8 mouse cellular contexts compared by ENCODE assay signal in genomic region chr13:58273411-58274258, GRCm38 (mm10). TPM values are rescaled to one million over a fixed set of nuclear protein-coding genes. Genes with fewer than 3 reads are reported as not detected.
DNase-seq lines count a peak whose midpoint lies in the region; ATAC-seq and TF ChIP-seq lines count a peak whose summit lies in the region.

No protein-coding gene starts in this region.

- no peaks in the 10 kb centered on the region for H3K27me3 ChIP-seq in Patski
- peaks cover 15% of the 10 kb centered on the region for H3K27me3 ChIP-seq in heart, embryonic 10.5 days (ENCODE audit: insufficient read depth, poor library complexity, severe bottlenecking)

- no peaks in the 10 kb centered on the region; the same call in 1 of the 2 replicates for H3K4me1 ChIP-seq in cortical plate, adult 2 months (ENCODE audit: control insufficient read depth, insufficient read depth, low read length)
- H3K4me1 ChIP-seq in heart, embryonic 10.5 days, result peaks cover 24% of the 10 kb centered on the region; the same call in 1 of the 2 replicates

- TF ChIP-seq CTCF in Patski (IDR thresholded peaks at IDR 0.05), result no peak
- no peak for TF ChIP-seq CTCF in cortical plate, adult 2 months (IDR thresholded peaks at IDR 0.05; ENCODE audit: extremely low read depth, insufficient read depth, low read length)

- no peak overlapping the region for H3K27ac ChIP-seq in cortical plate, adult 2 months (ENCODE audit: insufficient read depth, low read length)
- peak overlapping the region; percentile 91 for H3K27ac ChIP-seq in heart, embryonic 10.5 days

- CTCF ChIA-PET in Patski (lab: Charles Lee), result interaction anchor here (0.9 kb wide), 1 partner anchor 124 kb away, joined by 3 read pairs; no protein-coding TSS in a partner anchor

- DNase-seq in Patski (ENCODE audit: low read depth, low spot score), result no peak
- no peak for DNase-seq in heart, embryonic 10.5 days (ENCODE audit: low spot score)
- peak; percentile 24 to 52 for DNase-seq in kidney, postnatal 25 days
- peak; percentile 16 for DNase-seq in lung, postnatal 25 days (ENCODE audit: low spot score)
- DNase-seq in retina, postnatal 7 days (ENCODE audit: low read depth, low spot score), result peak; percentile 9
- no peak for DNase-seq in c-Kit-positive CD71-positive TER-119-positive erythroid progenitor cells, embryonic 14.5 days (ENCODE audit: low spot score)

- in situ Hi-C loops in Patski (cut with MboI; ENCODE audit: low pct_unique_long_range_greater_than_20kb), result no loop called here

- no peak for TF ChIP-seq POLR2A in cortical plate, adult 2 months (IDR thresholded peaks at IDR 0.05; ENCODE audit: extremely low read depth, insufficient read depth, low read length)

- under 1% methylated on average over 110 of the region's 115 CpGs for WGBS in heart, embryonic 10.5 days

- H3K9me3 ChIP-seq in heart, embryonic 10.5 days, result no peaks in the 10 kb centered on the region

- ATAC-seq in CD4-positive, CD25-positive, alpha-beta regulatory T cell, adult 4 months, result peak; percentile 48
- peak; percentile 48 for ATAC-seq in Patski

- H3K36me3 ChIP-seq in heart, embryonic 10.5 days, result no peaks in the 10 kb centered on the region

- peak overlapping the region; percentile 41 for H3K4me3 ChIP-seq in cortical plate, adult 2 months (ENCODE audit: insufficient read depth, low read length)
- peak overlapping the region; percentile 90 for H3K4me3 ChIP-seq in heart, embryonic 10.5 days

- POLR2A ChIA-PET in Patski (lab: Charles Lee), result no interaction called here

RNA-seq across cellular contexts. Expression of gene Gkap1, which starts 1.9 kb away (rescaled TPM):
- polyA plus RNA-seq in CD4-positive, CD25-positive, alpha-beta regulatory T cell, adult 4 months (2017; shearing (Covaris generic)), result under 1 TPM; 0.52 to 0.86 TPM
- polyA plus RNA-seq in Patski (2021), result 70.2 TPM
- 21.2 and 21.5 TPM in 2 replicates for polyA plus RNA-seq in cortical plate, adult 2 months (2012; rRNA removed)
- 17.2 and 18.0 TPM in 2 replicates for polyA plus RNA-seq in heart, embryonic 10.5 days (2016; fragmentation: Nextera tagmentation; extraction: Ambion mirVana)

RNA-seq across cellular contexts. Expression of gene Ubqln1, which starts 58.2 kb away (rescaled TPM):
- 10 to 100 TPM; 14.2 to 21.1 TPM for polyA plus RNA-seq in CD4-positive, CD25-positive, alpha-beta regulatory T cell, adult 4 months (2017; shearing (Covaris generic))
- polyA plus RNA-seq in Patski (2021), result 132 TPM
- polyA plus RNA-seq in cortical plate, adult 2 months (2012; rRNA removed), result 112 and 119 TPM in 2 replicates
- polyA plus RNA-seq in heart, embryonic 10.5 days (2016; fragmentation: Nextera tagmentation; extraction: Ambion mirVana), result 100 and 119 TPM in 2 replicates

Comparison
In these comparisons a context has a peak if more than half of its experiments do, and no peak if none do; other contexts are left out.
1. DNase-seq: peak in kidney, postnatal 25 days (2 of 2), lung, postnatal 25 days (single experiment) and retina, postnatal 7 days (single experiment); none in Patski (single experiment), heart, embryonic 10.5 days (single experiment) and c-Kit-positive CD71-positive TER-119-positive erythroid progenitor cells, embryonic 14.5 days (single experiment).